Mouse (Mus musculus) urinary bladder, postnatal 0 days (tissue): ENCODE results near the gene Tspan8. TPM values are rescaled to one million over a fixed set of nuclear protein-coding genes. Genes with fewer than 3 reads are reported as not detected.

Experiments used
- polyA plus RNA-seq: library from polyadenylated mRNA; unstranded; fragments of >200 nt; fragmentation: Nextera tagmentation; extraction: Ambion mirVana; gene quantifications from 2 replicates; pipeline ENCODE4 v1.2.1, GENCODE M21; 2015

Gene Tspan8
- 105 and 118 TPM in 2 replicates for polyA plus RNA-seq

DNA sequence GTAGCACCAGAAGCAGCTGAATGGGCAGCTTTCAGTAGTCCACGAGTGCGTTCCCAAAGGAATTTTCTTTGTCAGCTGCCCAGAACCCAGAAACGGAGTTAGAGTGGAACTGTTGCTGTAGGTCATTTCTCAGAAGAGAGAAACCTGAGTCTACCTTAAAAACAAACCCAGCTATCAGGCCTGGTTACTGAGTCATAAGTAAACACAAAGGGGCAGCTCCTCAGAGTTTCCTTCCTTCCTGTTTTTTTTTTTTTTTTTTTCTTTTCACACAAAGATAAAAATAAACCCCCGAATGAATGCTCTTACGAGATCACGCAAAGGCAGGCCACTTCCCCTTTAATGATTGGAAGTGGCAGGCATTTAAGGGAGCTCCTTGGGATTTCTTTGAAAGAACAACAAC, at the start of gene Tspan8:
Gene Tspan8, plus strand, starts transcription at position 322 of the 400 bp plus-strand sequence.

Other genes starting within 250 kb of the Tspan8 start
- not detected in 2 replicates for gene A930009A15Rik, start 246.8 kb upstream of the Tspan8 start, polyA plus RNA-seq
- 0.25 and 0.35 TPM in 2 replicates for gene Lgr5, start 229.1 kb upstream of the Tspan8 start, polyA plus RNA-seq
- 0.70 and 0.85 TPM in 2 replicates for gene Ptprr, start 201.4 kb downstream of the Tspan8 start, polyA plus RNA-seq